Mouse (Mus musculus): Measurements from ENCODE around the gene Sema4g.

Sema4g gene

GRCm38 (mm10) chr19:44989567-44990495 is 930 bp downstream of the Sema4g start:
- no peaks in the 10 kb centered on the region for H3K27me3 ChIP-seq (ENCODE audit: control insufficient read depth, insufficient read depth, low read length, poor library complexity, severe bottlenecking)

DNA sequence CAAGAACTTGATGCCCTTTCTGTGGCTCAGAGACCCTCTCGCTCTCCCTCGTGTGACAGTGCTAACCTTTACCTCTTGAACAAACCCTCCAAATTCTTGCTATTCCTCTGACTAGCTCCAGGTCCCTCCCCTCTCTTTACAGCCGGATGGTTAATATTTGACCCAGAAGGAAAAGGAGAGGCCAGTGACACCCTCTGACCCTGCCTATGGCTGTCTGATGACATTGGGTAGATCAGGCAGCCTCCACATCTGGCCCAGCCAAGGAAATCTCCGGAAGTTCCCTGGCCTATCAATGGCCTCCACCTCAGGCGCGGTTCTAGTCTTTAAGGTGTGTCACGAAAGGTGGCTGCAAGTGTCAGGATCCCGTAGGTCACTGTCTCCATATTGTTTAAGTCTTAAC is 2.1 kb downstream of the Sema4g start:
- no peak for DNase-seq (ENCODE audit: low read depth, low spot score)
- H3K27me3 ChIP-seq (ENCODE audit: control insufficient read depth, insufficient read depth, low read length, poor library complexity, severe bottlenecking), result no peaks in the 10 kb centered on the region
- no peaks in the 10 kb centered on the region for H3K36me3 ChIP-seq (ENCODE audit: control insufficient read depth, insufficient read depth, low read length, poor library complexity, severe bottlenecking)

More at GRCm38 (mm10) chr19:44989567-44990495, 930 bp downstream of the Sema4g start:
- DNase-seq (ENCODE audit: low read depth, low spot score), result no peak
- no peaks in the 10 kb centered on the region for H3K36me3 ChIP-seq (ENCODE audit: control insufficient read depth, insufficient read depth, low read length, poor library complexity, severe bottlenecking)

DNA sequence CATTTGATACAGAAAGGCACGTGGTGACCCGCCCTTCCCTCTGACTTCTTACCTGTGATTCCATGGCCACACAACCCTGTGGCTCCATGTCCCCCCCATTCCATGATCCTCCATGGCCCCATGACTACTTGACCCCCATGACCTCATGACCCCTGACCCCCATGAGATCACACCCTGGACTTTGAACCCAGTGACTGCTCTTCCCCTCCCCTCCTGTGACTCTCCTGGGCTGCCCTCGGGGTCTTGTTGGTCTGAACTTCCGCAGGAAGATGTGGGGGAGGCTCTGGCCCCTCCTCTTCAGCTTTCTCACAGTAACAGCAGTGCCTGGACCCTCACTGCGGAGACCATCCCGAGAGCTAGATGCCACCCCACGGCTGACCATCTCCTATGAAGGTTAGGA is 3.3 kb downstream of the Sema4g start:
- no peaks in the 10 kb centered on the region for H3K27me3 ChIP-seq (ENCODE audit: control insufficient read depth, insufficient read depth, low read length, poor library complexity, severe bottlenecking)
- DNase-seq (ENCODE audit: low read depth, low spot score), result no peak
- H3K36me3 ChIP-seq (ENCODE audit: control insufficient read depth, insufficient read depth, low read length, poor library complexity, severe bottlenecking), result no peaks in the 10 kb centered on the region

GRCm38 (mm10) chr19:44992712-44993111 is 3.8 kb downstream of the Sema4g start:
- DNase-seq (ENCODE audit: low read depth, low spot score), result no peak
- H3K27me3 ChIP-seq (ENCODE audit: control insufficient read depth, insufficient read depth, low read length, poor library complexity, severe bottlenecking), result no peaks in the 10 kb centered on the region
- no peaks in the 10 kb centered on the region for H3K36me3 ChIP-seq (ENCODE audit: control insufficient read depth, insufficient read depth, low read length, poor library complexity, severe bottlenecking)

- no peaks in the 10 kb centered on the region for H3K27me3 ChIP-seq (ENCODE audit: control insufficient read depth, insufficient read depth, low read length, poor library complexity, severe bottlenecking)
- H3K36me3 ChIP-seq (ENCODE audit: control insufficient read depth, insufficient read depth, low read length, poor library complexity, severe bottlenecking), result no peaks in the 10 kb centered on the region
- no peak for DNase-seq (ENCODE audit: low read depth, low spot score)
These were observed 8.9 kb downstream of the Sema4g start for GRCm38 (mm10) chr19:44997786-44998185.

DNA sequence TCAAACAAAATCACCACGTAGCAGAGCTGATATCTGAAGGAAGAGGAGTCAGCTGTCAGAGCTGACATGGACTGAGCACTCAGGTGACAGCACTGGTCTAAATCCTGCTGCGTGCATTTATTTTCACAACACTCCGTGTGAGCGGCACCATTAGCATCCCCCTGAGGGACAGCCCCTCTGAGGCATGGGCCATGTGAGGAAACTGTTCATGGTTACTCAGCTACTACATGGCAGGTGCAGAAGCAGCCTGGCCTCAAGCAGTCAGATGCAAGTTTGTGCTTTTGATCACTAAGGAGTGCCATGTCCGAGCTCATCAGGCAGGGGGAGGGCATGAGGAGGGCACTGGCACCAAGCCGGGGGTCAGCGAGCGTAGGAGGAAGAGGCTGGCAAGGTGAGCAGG is 10.7 kb downstream of the Sema4g start:
- no peaks in the 10 kb centered on the region for H3K27me3 ChIP-seq (ENCODE audit: control insufficient read depth, insufficient read depth, low read length, poor library complexity, severe bottlenecking)
- H3K36me3 ChIP-seq (ENCODE audit: control insufficient read depth, insufficient read depth, low read length, poor library complexity, severe bottlenecking), result peaks cover 3% of the 10 kb centered on the region
- no peak for DNase-seq (ENCODE audit: low read depth, low spot score)

GRCm38 (mm10) chr19:45002301-45002700 is 13.4 kb downstream of the Sema4g start:
- no peaks in the 10 kb centered on the region for H3K27me3 ChIP-seq (ENCODE audit: control insufficient read depth, insufficient read depth, low read length, poor library complexity, severe bottlenecking)
- no peak for DNase-seq (ENCODE audit: low read depth, low spot score)
- H3K36me3 ChIP-seq (ENCODE audit: control insufficient read depth, insufficient read depth, low read length, poor library complexity, severe bottlenecking), result peaks cover 3% of the 10 kb centered on the region

- Histone ChIP-seq H3K36me3 (ENCODE audit: control insufficient read depth, insufficient read depth, low read length, poor library complexity, severe bottlenecking) (peaks cover 3% of the 10 kb centered on the region), H3K27me3 (ENCODE audit: control insufficient read depth, insufficient read depth, low read length, poor library complexity, severe bottlenecking) (no peaks in the 10 kb centered on the region)
- no peak for DNase-seq (ENCODE audit: low read depth, low spot score)
These were observed 15.0 kb downstream of the Sema4g start for GRCm38 (mm10) chr19:45003740-45004516.

GRCm38 (mm10) chr19:45005444-45005843 is 16.5 kb downstream of the Sema4g start, which contains the start of gene Twnk:
TSS of gene Twnk (plus strand) at chr19:45005663.
- peaks cover 3% of the 10 kb centered on the region for H3K36me3 ChIP-seq (ENCODE audit: control insufficient read depth, insufficient read depth, low read length, poor library complexity, severe bottlenecking)
- DNase-seq (ENCODE audit: low read depth, low spot score), result peak; percentile 92

DNA sequence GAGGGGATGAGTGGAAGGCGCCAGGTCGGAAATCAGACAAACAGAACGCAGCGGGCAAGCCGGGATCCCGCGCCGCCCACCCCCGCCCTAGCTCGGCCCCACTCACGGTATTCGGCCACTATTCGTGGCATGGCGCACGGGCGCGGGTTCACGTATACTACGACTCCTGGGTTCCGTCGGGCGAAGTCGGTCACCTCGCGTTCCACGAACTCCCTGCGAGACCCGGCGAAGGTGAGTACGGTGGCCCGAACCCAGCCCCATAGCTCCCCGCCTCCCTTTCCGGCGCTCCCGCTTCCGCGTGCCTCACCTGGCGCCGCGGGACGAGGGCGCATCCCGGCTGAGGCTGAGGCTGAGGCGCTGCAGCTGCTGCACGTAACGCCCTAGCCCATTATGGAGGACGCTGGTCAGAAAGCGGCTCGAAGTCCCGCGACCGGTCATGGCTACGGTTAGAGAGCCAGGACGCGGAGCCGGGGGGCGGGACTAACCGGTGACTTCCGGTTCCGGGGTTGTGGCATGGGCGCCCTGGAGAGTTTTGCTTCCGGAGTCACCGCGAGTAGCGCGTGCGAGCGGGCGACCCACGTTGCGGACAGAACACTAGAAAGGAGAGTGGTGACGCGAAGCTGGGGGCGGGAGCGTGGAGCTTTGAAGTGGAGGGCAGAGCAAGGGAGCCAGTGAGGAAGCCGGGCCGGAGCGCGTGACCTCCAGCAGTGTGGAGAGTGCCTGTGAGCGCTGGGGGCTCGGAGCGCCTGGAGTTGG is 17.2 kb downstream of the Sema4g start, which contains the start of gene Mrpl43:
Mrpl43 (minus strand) TSS at position 486 of the 756 bp plus-strand sequence.
- peak; percentile 95 for DNase-seq (ENCODE audit: low read depth, low spot score)
- H3K36me3 ChIP-seq (ENCODE audit: control insufficient read depth, insufficient read depth, low read length, poor library complexity, severe bottlenecking), result peaks cover 6% of the 10 kb centered on the region
- no peaks in the 10 kb centered on the region for H3K27me3 ChIP-seq (ENCODE audit: control insufficient read depth, insufficient read depth, low read length, poor library complexity, severe bottlenecking)

More at GRCm38 (mm10) chr19:45005444-45005843, 16.5 kb downstream of the Sema4g start, which contains the start of gene Twnk:
- H3K27me3 ChIP-seq (ENCODE audit: control insufficient read depth, insufficient read depth, low read length, poor library complexity, severe bottlenecking), result no peaks in the 10 kb centered on the region

GRCm38 (mm10) chr19:45007021-45007420 is 18.1 kb downstream of the Sema4g start:
- DNase-seq (ENCODE audit: low read depth, low spot score), result peak; percentile 16
- Histone ChIP-seq H3K36me3 (ENCODE audit: control insufficient read depth, insufficient read depth, low read length, poor library complexity, severe bottlenecking) (peaks cover 8% of the 10 kb centered on the region), H3K27me3 (ENCODE audit: control insufficient read depth, insufficient read depth, low read length, poor library complexity, severe bottlenecking) (no peaks in the 10 kb centered on the region)

- Histone ChIP-seq H3K27me3 (ENCODE audit: control insufficient read depth, insufficient read depth, low read length, poor library complexity, severe bottlenecking) (no peaks in the 10 kb centered on the region), H3K36me3 (ENCODE audit: control insufficient read depth, insufficient read depth, low read length, poor library complexity, severe bottlenecking) (peaks cover 8% of the 10 kb centered on the region)
- DNase-seq (ENCODE audit: low read depth, low spot score), result no peak
These were observed 18.7 kb downstream of the Sema4g start for GRCm38 (mm10) chr19:45007425-45008191.

DNA sequence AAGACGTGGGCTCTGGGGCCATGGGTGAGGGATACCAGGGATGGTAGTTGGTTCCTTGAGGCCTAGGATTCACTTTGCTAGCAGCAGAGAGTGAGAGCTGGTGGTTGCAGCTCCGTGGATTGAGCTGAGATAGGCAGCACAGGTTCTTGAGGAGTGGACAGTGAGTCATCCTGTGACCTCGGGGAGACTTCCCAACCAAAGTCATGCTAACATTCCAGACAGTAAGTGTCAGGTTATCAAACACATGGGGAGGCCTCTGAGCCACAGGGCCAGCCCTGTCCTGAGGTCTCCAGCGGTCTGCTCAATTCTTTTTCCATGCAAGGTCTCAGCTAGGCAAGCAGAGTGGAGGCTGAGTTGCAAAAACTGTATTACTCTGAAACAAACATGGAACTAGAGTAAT is 21.7 kb downstream of the Sema4g start:
- Histone ChIP-seq H3K27me3 (ENCODE audit: control insufficient read depth, insufficient read depth, low read length, poor library complexity, severe bottlenecking) (no peaks in the 10 kb centered on the region), H3K36me3 (ENCODE audit: control insufficient read depth, insufficient read depth, low read length, poor library complexity, severe bottlenecking) (peaks cover 5% of the 10 kb centered on the region)
- DNase-seq (ENCODE audit: low read depth, low spot score), result no peak

GRCm38 (mm10) chr19:45012219-45012618 is 23.3 kb downstream of the Sema4g start:
- DNase-seq (ENCODE audit: low read depth, low spot score), result no peak
- Histone ChIP-seq H3K27me3 (ENCODE audit: control insufficient read depth, insufficient read depth, low read length, poor library complexity, severe bottlenecking) (no peaks in the 10 kb centered on the region), H3K36me3 (ENCODE audit: control insufficient read depth, insufficient read depth, low read length, poor library complexity, severe bottlenecking) (peaks cover 5% of the 10 kb centered on the region)

All from splenic B cell, adult 2 months (primary cell).